Mouse (Mus musculus) adrenal gland, adult 2 months (tissue): Measurements from ENCODE around the gene Cyp2w1. TPM values are rescaled to one million over a fixed set of nuclear protein-coding genes. Genes with fewer than 3 reads are reported as not detected.

Experiments
- DNase-seq: peaks from one replicate; pipeline ENCODE4 v3.0.0; 2021
- microRNA-seq, 2 experiments: library from miRNA; unstranded; fragments of <30 nt; microRNA quantifications; one replicate each; pipeline ENCODE4 v1.2.0; 2021
- polyA plus RNA-seq: library from polyadenylated mRNA; depleted of rRNA; stranded (reverse); fragments of >200 nt; gene quantifications from 2 replicates; pipeline ENCODE4 v1.2.3, GENCODE M21; 2012; rRNA removed
- total RNA-seq, 2 experiments: library from RNA; stranded (reverse); gene quantifications; 2 replicates each; pipeline ENCODE4 v1.2.3; 2021

Cyp2w1 gene
- total and polyA plus RNA-seq, 3 experiments, result not detected

DNA sequence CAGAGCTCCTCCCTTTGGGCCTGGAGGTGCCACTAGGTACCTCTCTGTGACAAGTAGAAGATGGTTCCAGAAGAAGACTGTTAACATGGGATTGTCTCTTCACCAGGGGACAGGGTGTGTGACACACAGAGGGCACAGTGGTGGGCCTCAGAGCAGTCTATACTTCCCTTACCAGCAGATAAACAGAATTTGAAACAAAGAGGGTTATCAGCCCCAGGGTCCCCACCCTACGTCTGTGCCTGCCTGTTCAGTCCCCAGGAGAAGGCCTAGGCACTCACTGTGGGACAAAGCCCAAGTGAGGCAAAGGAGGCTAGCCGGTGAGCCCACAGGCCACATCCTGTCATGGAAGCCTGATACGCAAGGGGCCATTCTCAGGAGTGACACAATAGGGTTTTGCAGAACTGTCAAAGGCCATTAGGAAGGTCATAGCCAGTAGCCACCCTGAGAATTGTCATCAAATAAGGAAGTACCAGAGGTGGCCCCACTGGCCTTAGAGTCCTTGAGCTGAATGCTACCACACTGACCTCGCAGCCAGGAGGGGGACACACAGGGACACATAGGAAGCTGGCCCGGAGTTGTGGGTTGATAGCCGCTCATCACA is 52.5 kb downstream of the Cyp2w1 start, which contains the start of gene C130050O18Rik:
C130050O18Rik (plus strand) TSS at position 480 of the 601 bp plus-strand sequence.
- no peak for DNase-seq

DNA sequence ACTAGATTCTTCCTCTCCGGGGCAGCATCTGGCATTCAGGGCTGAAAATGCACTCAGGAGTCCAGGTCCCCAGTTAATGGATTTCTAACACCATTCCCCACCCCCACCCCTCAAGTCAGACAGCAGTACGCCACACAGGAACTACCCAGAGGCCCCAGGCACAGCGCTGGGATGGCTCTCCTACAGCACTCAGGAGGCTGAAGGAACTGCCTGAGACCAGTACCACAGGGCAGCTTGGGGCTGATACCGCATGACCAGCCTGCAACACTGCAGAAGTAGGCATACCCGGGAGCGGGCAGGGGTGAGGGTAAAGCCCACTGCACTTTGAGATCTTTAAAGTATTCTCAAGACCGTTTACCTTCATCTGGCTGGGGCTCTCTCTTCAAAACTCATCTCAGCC is 53.1 kb downstream of the Cyp2w1 start:
- DNase-seq, result no peak

DNA sequence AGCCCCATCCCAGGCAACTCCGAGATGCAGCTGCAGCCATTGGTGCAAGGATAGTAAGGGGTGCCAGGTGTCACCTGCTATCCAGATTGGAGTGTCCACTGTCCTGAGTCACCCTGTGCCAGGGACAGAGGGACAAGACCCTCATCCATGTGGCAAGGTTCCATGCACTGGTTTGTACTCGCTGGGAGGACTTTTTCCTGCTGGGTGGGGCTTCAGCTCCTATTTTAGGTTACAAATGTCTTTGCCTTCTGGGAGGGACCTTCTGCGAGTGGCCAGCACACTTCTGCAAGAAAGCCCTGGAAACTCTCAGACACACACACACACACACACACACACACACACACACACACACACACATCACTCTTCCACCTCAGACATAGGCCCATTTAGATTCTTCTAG is 53.5 kb downstream of the Cyp2w1 start:
- DNase-seq, result no peak

Small RNAs within 50 kb of the gene (microRNA-seq; reads per million reads assigned to microRNA genes)
- 378 to 380 reads per million in 2 experiments for gene Mir339

Other genes with a start within 250 kb of the Cyp2w1 start
- gene Prkar1b, start 202.6 kb upstream of the Cyp2w1 start, total RNA-seq, result 10 to 100 TPM; 32.5 to 56.3 TPM
- gene Prkar1b, start 202.6 kb upstream of the Cyp2w1 start, polyA plus RNA-seq, result 31.8 and 34.3 TPM in 2 replicates
- gene Dnaaf5, start 202.4 kb upstream of the Cyp2w1 start, total RNA-seq, result 10 to 100 TPM; 20.1 to 24.2 TPM
- 46.2 and 48.9 TPM in 2 replicates for gene Dnaaf5, start 202.4 kb upstream of the Cyp2w1 start, polyA plus RNA-seq
- 10 to 100 TPM; 74.4 to 93.7 TPM for gene Sun1, start 152.0 kb upstream of the Cyp2w1 start, total RNA-seq
- gene Sun1, start 152.0 kb upstream of the Cyp2w1 start, polyA plus RNA-seq, result 44.5 and 61.5 TPM in 2 replicates
- gene Get4, start 100.3 kb upstream of the Cyp2w1 start, total RNA-seq, result 10 to 100 TPM; 68.8 to 91.5 TPM
- 219 and 241 TPM in 2 replicates for gene Get4, start 100.3 kb upstream of the Cyp2w1 start, polyA plus RNA-seq
- gene Adap1, start 27.0 kb upstream of the Cyp2w1 start, total RNA-seq, result 1 to 10 TPM; 4.9 to 5.0 TPM
- 8.6 and 10.5 TPM in 2 replicates for gene Adap1, start 27.0 kb upstream of the Cyp2w1 start, polyA plus RNA-seq
- 10 to 100 TPM; 81.2 to 85.7 TPM for gene Cox19, start 1.2 kb upstream of the Cyp2w1 start, total RNA-seq
- gene Cox19, start 1.2 kb upstream of the Cyp2w1 start, polyA plus RNA-seq, result 97.6 and 107 TPM in 2 replicates
- 10 to 100 TPM in 1 of 2 experiments, 1 to 10 TPM in 1; 9.2 to 21.2 TPM for gene Gpr146, start 25.1 kb downstream of the Cyp2w1 start, total RNA-seq
- gene Gpr146, start 25.1 kb downstream of the Cyp2w1 start, polyA plus RNA-seq, result 31.4 and 33.8 TPM in 2 replicates
- 1 to 10 TPM in 1 of 2 experiments, under 1 TPM in 1; 0.46 to 1.3 TPM for gene C130050O18Rik, start 52.7 kb downstream of the Cyp2w1 start, total RNA-seq
- gene C130050O18Rik, start 52.7 kb downstream of the Cyp2w1 start, polyA plus RNA-seq, result 1.7 and 1.9 TPM in 2 replicates
- gene Gper1, start 70.5 kb downstream of the Cyp2w1 start, total RNA-seq, result 1 to 10 TPM; 3.4 to 6.4 TPM
- 5.2 and 7.2 TPM in 2 replicates for gene Gper1, start 70.5 kb downstream of the Cyp2w1 start, polyA plus RNA-seq
- gene 3110082I17Rik, start 107.9 kb downstream of the Cyp2w1 start, total RNA-seq, result 10 to 100 TPM in 1 of 2 experiments, 1 to 10 TPM in 1; 8.6 to 14.8 TPM
- 9.8 and 10.6 TPM in 2 replicates for gene 3110082I17Rik, start 107.9 kb downstream of the Cyp2w1 start, polyA plus RNA-seq
- 10 to 100 TPM; 27.5 to 44.8 TPM for gene Zfand2a, start 131.9 kb downstream of the Cyp2w1 start, total RNA-seq
- 11.5 and 14.8 TPM in 2 replicates for gene Zfand2a, start 131.9 kb downstream of the Cyp2w1 start, polyA plus RNA-seq
- not detected for gene Uncx, start 190.9 kb downstream of the Cyp2w1 start, total RNA-seq
- gene Uncx, start 190.9 kb downstream of the Cyp2w1 start, polyA plus RNA-seq, result 0.04 TPM in 1 of 2 replicates, not detected in the other